9 mouse cellular contexts compared by ENCODE assay signal in the genomic region with DNA sequence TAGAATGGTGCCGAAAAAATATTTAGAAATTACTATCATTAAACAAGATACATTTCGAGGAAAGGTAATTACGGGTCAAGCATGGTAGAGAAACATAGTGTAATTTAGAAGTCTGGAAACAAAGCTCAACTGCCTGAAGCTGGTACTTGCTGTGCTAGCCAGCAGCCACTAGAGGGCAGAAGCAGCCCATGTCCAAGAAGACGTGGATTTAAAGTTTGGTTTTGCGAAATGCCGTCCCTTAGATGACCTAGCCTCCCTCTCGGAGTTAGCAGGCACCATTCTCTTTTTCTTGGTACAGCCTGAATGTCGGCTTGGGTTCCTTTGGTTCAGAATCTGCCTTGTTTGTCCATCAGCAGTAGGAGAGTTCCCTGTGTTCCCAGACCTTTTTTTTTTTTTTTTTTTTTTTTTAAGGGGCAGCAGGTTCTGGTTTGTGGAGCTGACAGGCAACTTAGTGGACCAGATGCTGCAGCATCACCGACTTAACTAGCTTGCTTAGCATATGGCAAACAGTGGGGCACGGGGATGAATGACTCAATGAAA. TPM values are rescaled to one million over a fixed set of nuclear protein-coding genes. Genes with fewer than 3 reads are reported as not detected.
A peak's percentile ranks its signal among the peaks of the same experiment; 100 is the strongest.
DNase-seq lines count a peak whose midpoint lies in the region; ATAC-seq and TF ChIP-seq lines count a peak whose summit lies in the region.
"Had no signal": no experiment of that assay in that cellular context is flagged by ENCODE, and none has a peak within 500 bp of the region (broad histone marks: within the 10 kb centered on the region; RNA-seq: fewer than 3 reads in every experiment).

No protein-coding gene starts in this region.

- no peaks in the 10 kb centered on the region for H3K9me3 ChIP-seq in stomach, postnatal 0 days (ENCODE audit: control insufficient read depth, low read length)
- H3K9me3 ChIP-seq: embryonic facial prominence, embryonic 12.5 days had no signal

- H3K4me1 ChIP-seq in embryonic fibroblast, embryonic 13.5 days (ENCODE audit: control insufficient read depth, insufficient read depth, low read length), result no peaks in the 10 kb centered on the region
- H3K4me1 ChIP-seq in stomach, postnatal 0 days (replicated peaks; ENCODE audit: control insufficient read depth, insufficient read depth), result no peaks in the 10 kb centered on the region
- H3K4me1 ChIP-seq: embryonic facial prominence, embryonic 12.5 days had no signal

- TF ChIP-seq POLR2A in embryonic fibroblast, embryonic 13.5 days (IDR thresholded peaks at IDR 0.05; ENCODE audit: low read depth, low read length), result no peak

- no peaks in the 10 kb centered on the region for H3K79me3 ChIP-seq in C2C12 (ENCODE audit: low read depth)

- peak; percentile 45 for DNase-seq in gastrocnemius, postnatal 10 days
- DNase-seq in gastrocnemius, postnatal 25 days, result no peak
- DNase-seq in adrenal gland, postnatal 36 days, result peak; percentile 63 to 69
- peak; percentile 65 for DNase-seq in induced T-regulatory cell, adult 2 months (ENCODE audit: low read depth)
- peak; percentile 64 for DNase-seq in stomach, postnatal 0 days (ENCODE audit: low spot score)

- TF ChIP-seq CTCF in C2C12 (IDR thresholded peaks at IDR 0.05; ENCODE audit: control insufficient read depth, insufficient read depth, insufficient read length), result peak; percentile 83
- peak; percentile 93 for TF ChIP-seq CTCF in embryonic fibroblast, embryonic 13.5 days (IDR thresholded peaks at IDR 0.05; ENCODE audit: borderline replicate concordance, insufficient read depth, low read length)
- TF ChIP-seq CTCF in stomach, postnatal 0 days (IDR thresholded peaks at IDR 0.05; ENCODE audit: low read depth), result peak; percentile 98

- 4% methylated on average over 10 of the region's 10 CpGs for WGBS in stomach, postnatal 0 days

- H3K27me3 ChIP-seq in C2C12 (ENCODE audit: control insufficient read depth, insufficient read depth, insufficient read length), result peaks cover 57% of the 10 kb centered on the region
- peaks cover 3% of the 10 kb centered on the region; the same call in 1 of the 2 replicates for H3K27me3 ChIP-seq in stomach, postnatal 0 days (ENCODE audit: control insufficient read depth, insufficient read depth, low read length)

- ATAC-seq in megakaryocyte progenitor cell, adult 5-6 weeks (replicated peaks; ENCODE audit: poor library complexity), result peak; percentile 76
- no peak for ATAC-seq in stomach, postnatal 0 days (ENCODE audit: low FRiP score, low TSS enrichment)

- H3K4me3 ChIP-seq in C2C12 (ENCODE audit: insufficient read depth, poor library complexity, severe bottlenecking), result no peak overlapping the region
- no peak overlapping the region for H3K4me3 ChIP-seq in embryonic fibroblast, embryonic 13.5 days (ENCODE audit: insufficient read depth, low read length)
- no peak overlapping the region for H3K4me3 ChIP-seq in stomach, postnatal 0 days (ENCODE audit: low read depth, low read length)
- H3K4me3 ChIP-seq: embryonic facial prominence, embryonic 12.5 days had no signal

- no peaks in the 10 kb centered on the region for H3K79me2 ChIP-seq in C2C12 (ENCODE audit: control insufficient read depth, insufficient read depth)

- no peak overlapping the region for H3K4me2 ChIP-seq in stomach, postnatal 0 days (replicated peaks; ENCODE audit: low read depth)
- H3K4me2 ChIP-seq: embryonic facial prominence, embryonic 12.5 days had no signal

- H3K36me3 ChIP-seq in C2C12 (ENCODE audit: control insufficient read depth, insufficient read depth), result no peaks in the 10 kb centered on the region
- no peaks in the 10 kb centered on the region for H3K36me3 ChIP-seq in stomach, postnatal 0 days (ENCODE audit: control insufficient read depth, insufficient read depth, low read length)
- H3K36me3 ChIP-seq: embryonic facial prominence, embryonic 12.5 days had no signal

- TF ChIP-seq EP300 in stomach, postnatal 0 days (optimal IDR thresholded peaks at IDR 0.05), result no peak

- H3K9ac ChIP-seq in stomach, postnatal 0 days (ENCODE audit: low read length), result no peak overlapping the region
- H3K9ac ChIP-seq: embryonic facial prominence, embryonic 12.5 days had no signal

- no peak overlapping the region for H3K27ac ChIP-seq in embryonic fibroblast, embryonic 13.5 days (ENCODE audit: insufficient read depth, low read length)
- no peak overlapping the region for H3K27ac ChIP-seq in stomach, postnatal 0 days (replicated peaks)
- H3K27ac ChIP-seq: embryonic facial prominence, embryonic 12.5 days had no signal

- no peak overlapping the region for H3ac ChIP-seq in C2C12 (ENCODE audit: control insufficient read depth, insufficient read length, low read depth)

TF ChIP-seq in C2C12, 6 proteins besides CTCF, POLR2A, EP300 and RAD21:
- no peak for TF ChIP-seq MYOD1 (IDR thresholded peaks at IDR 0.05; ENCODE audit: control insufficient read depth, insufficient read length, low read depth)
- TF ChIP-seq MYOG (IDR thresholded peaks at IDR 0.05; ENCODE audit: control insufficient read depth, extremely low read depth, insufficient read length), result no peak
- TF ChIP-seq MAX (IDR thresholded peaks at IDR 0.05), result no peak
- TF ChIP-seq USF1 (IDR thresholded peaks at IDR 0.05; ENCODE audit: low read depth), result no peak
- TF ChIP-seq CEBPB (IDR thresholded peaks at IDR 0.05; ENCODE audit: low read depth), result no peak
- no peak for TF ChIP-seq FOSL1 (IDR thresholded peaks at IDR 0.05; ENCODE audit: insufficient read depth, low read length, poor library complexity, severe bottlenecking)

RNA-seq across cellular contexts. Expression of gene Lyzl6, which starts 0.8 kb away (rescaled TPM):
- not detected for total RNA-seq in gastrocnemius, postnatal 10 days (2021)
- not detected for total RNA-seq in gastrocnemius, postnatal 25 days (2021)
- polyA plus RNA-seq in C2C12 (2012; fragmentation: generic; extraction: Trizol), result not detected
- not detected for total RNA-seq in adrenal gland, postnatal 36 days (2021)
- not detected in 2 replicates for polyA plus RNA-seq in embryonic fibroblast, embryonic 13.5 days (2011; ENCODE audit: insufficient read length, low read depth, missing spikeins)
- not detected in 2 replicates for total RNA-seq in megakaryocyte progenitor cell, adult 5-6 weeks (2015)
- not detected in 2 replicates for total RNA-seq in megakaryocyte progenitor cell, adult 5-6 weeks (2017)
- polyA plus RNA-seq in stomach, postnatal 0 days (2015; fragmentation: Nextera tagmentation; extraction: Ambion mirVana), result not detected in 2 replicates
- polyA plus RNA-seq: embryonic facial prominence, embryonic 12.5 days had no signal

RNA-seq across cellular contexts. Expression of gene Rprml, which starts 9.9 kb away (rescaled TPM):
- total RNA-seq in gastrocnemius, postnatal 10 days (2021), result not detected
- not detected for total RNA-seq in gastrocnemius, postnatal 25 days (2021)
- polyA plus RNA-seq in C2C12 (2012; fragmentation: generic; extraction: Trizol), result not detected
- under 1 TPM in 1 of 2 experiments, not detected in 1; 0.40 TPM for total RNA-seq in adrenal gland, postnatal 36 days (2021)
- not detected in 2 replicates for polyA plus RNA-seq in embryonic fibroblast, embryonic 13.5 days (2011; ENCODE audit: insufficient read length, low read depth, missing spikeins)
- total RNA-seq in megakaryocyte progenitor cell, adult 5-6 weeks (2015), result not detected in 2 replicates
- total RNA-seq in megakaryocyte progenitor cell, adult 5-6 weeks (2017), result not detected in 2 replicates
- polyA plus RNA-seq in stomach, postnatal 0 days (2015; fragmentation: Nextera tagmentation; extraction: Ambion mirVana), result 0.16 and 0.25 TPM in 2 replicates

RNA-seq across cellular contexts. Expression of gene Gm884, which starts 18.5 kb away (rescaled TPM):
- not detected for total RNA-seq in gastrocnemius, postnatal 10 days (2021)
- total RNA-seq in gastrocnemius, postnatal 25 days (2021), result not detected
- polyA plus RNA-seq in C2C12 (2012; fragmentation: generic; extraction: Trizol), result not detected
- total RNA-seq in adrenal gland, postnatal 36 days (2021), result not detected
- not detected in 2 replicates for polyA plus RNA-seq in embryonic fibroblast, embryonic 13.5 days (2011; ENCODE audit: insufficient read length, low read depth, missing spikeins)
- not detected in 2 replicates for total RNA-seq in megakaryocyte progenitor cell, adult 5-6 weeks (2015)
- total RNA-seq in megakaryocyte progenitor cell, adult 5-6 weeks (2017), result not detected in 2 replicates
- not detected in 2 replicates for polyA plus RNA-seq in stomach, postnatal 0 days (2015; fragmentation: Nextera tagmentation; extraction: Ambion mirVana)
- polyA plus RNA-seq: embryonic facial prominence, embryonic 12.5 days had no signal

RNA-seq across cellular contexts. Expression of gene Gosr2, which starts 58.2 kb away (rescaled TPM):
- total RNA-seq in gastrocnemius, postnatal 10 days (2021), result 10 to 100 TPM; 50.8 to 51.1 TPM
- total RNA-seq in gastrocnemius, postnatal 25 days (2021), result 10 to 100 TPM; 38.9 to 40.4 TPM
- 73.2 TPM for polyA plus RNA-seq in C2C12 (2012; fragmentation: generic; extraction: Trizol)
- total RNA-seq in adrenal gland, postnatal 36 days (2021), result 10 to 100 TPM; 90.4 to 93.9 TPM
- polyA plus RNA-seq in embryonic fibroblast, embryonic 13.5 days (2011; ENCODE audit: insufficient read length, low read depth, missing spikeins), result 97.2 and 110 TPM in 2 replicates
- 42.3 and 48.3 TPM in 2 replicates for total RNA-seq in megakaryocyte progenitor cell, adult 5-6 weeks (2015)
- 42.2 and 44.1 TPM in 2 replicates for total RNA-seq in megakaryocyte progenitor cell, adult 5-6 weeks (2017)
- 58.7 and 60.4 TPM in 2 replicates for polyA plus RNA-seq in stomach, postnatal 0 days (2015; fragmentation: Nextera tagmentation; extraction: Ambion mirVana)
